In the genomic region with DNA sequence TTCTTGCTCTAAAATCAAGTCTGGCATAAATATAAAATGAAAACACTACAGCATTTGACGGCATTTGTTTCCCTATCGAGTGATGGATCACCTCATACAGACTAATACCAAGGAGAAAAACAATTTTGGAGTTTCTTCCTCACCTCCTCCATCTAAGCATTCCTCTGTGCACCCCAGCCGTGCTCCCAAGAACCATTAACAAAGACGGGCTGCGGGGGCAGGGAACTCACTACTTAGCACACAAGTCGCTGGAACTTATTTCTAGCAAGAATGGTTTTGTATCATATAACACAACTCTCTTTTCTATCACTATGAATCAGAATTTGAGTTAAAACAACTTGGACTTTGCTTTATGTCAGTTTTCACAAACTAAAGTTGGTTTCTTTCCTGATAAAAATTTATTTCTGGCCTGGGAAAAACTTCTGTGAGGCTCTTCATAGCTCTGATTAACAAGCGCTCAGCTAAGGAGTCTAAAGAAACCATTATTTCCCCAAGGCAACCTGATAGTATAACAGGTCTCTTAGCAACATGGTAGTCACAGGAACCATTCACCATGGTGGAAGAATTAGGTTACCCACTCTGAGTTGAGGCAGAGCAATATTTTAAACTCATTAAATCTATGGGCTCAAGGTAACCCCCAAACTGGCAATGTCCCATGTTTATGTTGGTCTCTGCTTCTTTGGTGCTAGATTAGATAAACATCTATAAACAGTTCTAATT, we compare ENCODE assay signal across 15 mouse cellular contexts.
DNase-seq lines count a peak whose midpoint lies in the region; ATAC-seq and TF ChIP-seq lines count a peak whose summit lies in the region.
"Had no signal": no experiment of that assay in that cellular context is flagged by ENCODE, and none has a peak within 500 bp of the region (broad histone marks: within the 10 kb centered on the region; RNA-seq: fewer than 3 reads in every experiment).

No protein-coding gene starts in this region.

- DNase-seq in forebrain, postnatal 0 days: no peak
- peak; percentile 47 for DNase-seq in embryo, embryonic 10.5 days (ENCODE audit: low spot score)
- DNase-seq in midbrain, embryonic 14.5 days: peak; percentile 40
- DNase-seq in kidney, postnatal 14 days: no peak
- no peak for DNase-seq in liver, embryonic 11.5 days (ENCODE audit: low spot score)
- no peak for DNase-seq in thymus, postnatal 14 days
- DNase-seq: adrenal gland, postnatal 25 days; cerebellum, postnatal 25 days; heart, adult 18-20 months; heart, postnatal 14 days; thymus, adult 2 months had no signal

- peak overlapping the region; percentile 21; the same call in 1 of the 2 replicates for H3K27ac ChIP-seq in forebrain, postnatal 0 days (ENCODE audit: low read depth, low read length)
- no peak overlapping the region for H3K27ac ChIP-seq in forebrain, embryonic 13.5 days
- peak overlapping the region; percentile 76 for H3K27ac ChIP-seq in hindbrain, embryonic 13.5 days
- peak overlapping the region; percentile 52; the same call in 1 of the 2 replicates for H3K27ac ChIP-seq in midbrain, embryonic 14.5 days (replicated peaks; ENCODE audit: low read depth, low read length)
- no peak overlapping the region for H3K27ac ChIP-seq in liver, embryonic 11.5 days (ENCODE audit: low read depth, low read length)

- ATAC-seq in forebrain, postnatal 0 days: peak; percentile 30; the same call in 1 of the 2 replicates
- no peak for ATAC-seq in forebrain, embryonic 13.5 days
- no peak for ATAC-seq in hindbrain, embryonic 13.5 days (ENCODE audit: low FRiP score)
- ATAC-seq in midbrain, embryonic 14.5 days (ENCODE audit: low FRiP score, low TSS enrichment): no peak
- ATAC-seq in liver, embryonic 11.5 days (replicated peaks; ENCODE audit: low FRiP score): no peak
- ATAC-seq: intestine, postnatal 0 days had no signal

- no peak overlapping the region for H3K4me3 ChIP-seq in forebrain, postnatal 0 days (ENCODE audit: low read depth, low read length)
- H3K4me3 ChIP-seq in forebrain, embryonic 13.5 days: no peak overlapping the region
- H3K4me3 ChIP-seq in hindbrain, embryonic 13.5 days: no peak overlapping the region
- no peak overlapping the region for H3K4me3 ChIP-seq in midbrain, embryonic 14.5 days (replicated peaks; ENCODE audit: low read depth, low read length)
- no peak overlapping the region for H3K4me3 ChIP-seq in liver, embryonic 11.5 days (ENCODE audit: low read depth, low read length)
- H3K4me3 ChIP-seq: erythroblast, embryonic 14.5 days had no signal

- 0 out of 2 replicates have a peak, but pooled peaks cover 3% of the 10 kb centered on the region for H3K4me1 ChIP-seq in forebrain, postnatal 0 days (ENCODE audit: insufficient read depth)
- H3K4me1 ChIP-seq in forebrain, embryonic 13.5 days: peaks cover 18% of the 10 kb centered on the region; the same call in 1 of the 2 replicates
- peaks cover 40% of the 10 kb centered on the region for H3K4me1 ChIP-seq in hindbrain, embryonic 13.5 days (replicated peaks)
- no peaks in the 10 kb centered on the region for H3K4me1 ChIP-seq in midbrain, embryonic 14.5 days (ENCODE audit: control insufficient read depth, insufficient read depth, low read length)
- H3K4me1 ChIP-seq in liver, embryonic 11.5 days (replicated peaks; ENCODE audit: control insufficient read depth, insufficient read depth, low read length): peaks cover 3% of the 10 kb centered on the region; the same call in 1 of the 2 replicates

- H3K36me3 ChIP-seq in forebrain, postnatal 0 days (ENCODE audit: insufficient read depth): no peaks in the 10 kb centered on the region
- H3K36me3 ChIP-seq in forebrain, embryonic 13.5 days (ENCODE audit: poor library complexity, severe bottlenecking): no peaks in the 10 kb centered on the region
- H3K36me3 ChIP-seq in hindbrain, embryonic 13.5 days: no peaks in the 10 kb centered on the region
- no peaks in the 10 kb centered on the region for H3K36me3 ChIP-seq in midbrain, embryonic 14.5 days (ENCODE audit: control insufficient read depth, insufficient read depth, low read length)
- no peaks in the 10 kb centered on the region for H3K36me3 ChIP-seq in liver, embryonic 11.5 days (ENCODE audit: control insufficient read depth, insufficient read depth, low read length)

- no peak overlapping the region for H3K4me2 ChIP-seq in forebrain, postnatal 0 days (ENCODE audit: low read depth)
- H3K4me2 ChIP-seq in forebrain, embryonic 13.5 days: no peak overlapping the region
- no peak overlapping the region for H3K4me2 ChIP-seq in hindbrain, embryonic 13.5 days
- no peak overlapping the region for H3K4me2 ChIP-seq in midbrain, embryonic 14.5 days (ENCODE audit: low read length)
- no peak overlapping the region for H3K4me2 ChIP-seq in liver, embryonic 11.5 days

- H3K27me3 ChIP-seq in forebrain, postnatal 0 days (ENCODE audit: insufficient read depth, low read length): no peaks in the 10 kb centered on the region
- no peaks in the 10 kb centered on the region for H3K27me3 ChIP-seq in forebrain, embryonic 13.5 days
- H3K27me3 ChIP-seq in hindbrain, embryonic 13.5 days: no peaks in the 10 kb centered on the region
- no peaks in the 10 kb centered on the region for H3K27me3 ChIP-seq in midbrain, embryonic 14.5 days (ENCODE audit: control insufficient read depth, insufficient read depth, low read length)
- no peaks in the 10 kb centered on the region for H3K27me3 ChIP-seq in liver, embryonic 11.5 days (replicated peaks; ENCODE audit: control insufficient read depth, insufficient read depth, low read length)

- 28% methylated on average over 7 of the region's 7 CpGs for WGBS in forebrain, postnatal 0 days
- WGBS in forebrain, embryonic 13.5 days: 21% methylated on average over 7 of the region's 7 CpGs
- WGBS in hindbrain, embryonic 13.5 days: 18% methylated on average over 7 of the region's 7 CpGs
- 28% methylated on average over 7 of the region's 7 CpGs for WGBS in midbrain, embryonic 14.5 days
- WGBS in liver, embryonic 11.5 days: 71% methylated on average over 7 of the region's 7 CpGs

- H3K9ac ChIP-seq in forebrain, postnatal 0 days: no peak overlapping the region
- no peak overlapping the region for H3K9ac ChIP-seq in forebrain, embryonic 13.5 days
- no peak overlapping the region for H3K9ac ChIP-seq in hindbrain, embryonic 13.5 days
- H3K9ac ChIP-seq in midbrain, embryonic 14.5 days (replicated peaks; ENCODE audit: low read length): no peak overlapping the region
- H3K9ac ChIP-seq in liver, embryonic 11.5 days (ENCODE audit: low read depth, low read length): no peak overlapping the region

- no peaks in the 10 kb centered on the region for H3K9me3 ChIP-seq in forebrain, postnatal 0 days (ENCODE audit: low read length)
- no peaks in the 10 kb centered on the region for H3K9me3 ChIP-seq in forebrain, embryonic 13.5 days (replicated peaks)
- no peaks in the 10 kb centered on the region for H3K9me3 ChIP-seq in hindbrain, embryonic 13.5 days
- no peaks in the 10 kb centered on the region for H3K9me3 ChIP-seq in midbrain, embryonic 14.5 days (ENCODE audit: control insufficient read depth, low read length)
- H3K9me3 ChIP-seq in liver, embryonic 11.5 days (ENCODE audit: control insufficient read depth, low read length): no peaks in the 10 kb centered on the region

- TF ChIP-seq CTCF in forebrain, postnatal 0 days (IDR thresholded peaks at IDR 0.05; ENCODE audit: low read depth): no peak

Comparison
In these comparisons a context has a peak if more than half of its experiments do, and no peak if none do; other contexts are left out.
1. H3K27ac ChIP-seq: peak in forebrain, postnatal 0 days (single experiment), hindbrain, embryonic 13.5 days (single experiment) and midbrain, embryonic 14.5 days (single experiment); none in forebrain, embryonic 13.5 days (single experiment) and liver, embryonic 11.5 days (single experiment).
2. DNase-seq: peak in embryo, embryonic 10.5 days (single experiment) and midbrain, embryonic 14.5 days (single experiment); none in forebrain, postnatal 0 days (single experiment), kidney, postnatal 14 days (single experiment), liver, embryonic 11.5 days (single experiment) and thymus, postnatal 14 days (single experiment).